Mouse (Mus musculus): Measurements from ENCODE around the gene Ndufs7.

Ndufs7 gene

GRCm38 (mm10) chr10:80295618-80296425 is 46.9 kb downstream of the Ndufs7 start, which contains the start of gene Apc2:
Apc2 (plus strand) TSS chr10:80295977.
- peak; percentile 82 for DNase-seq

GRCm38 (mm10) chr10:80296824-80297223 is 47.9 kb downstream of the Ndufs7 start:
- DNase-seq = no peak

DNA sequence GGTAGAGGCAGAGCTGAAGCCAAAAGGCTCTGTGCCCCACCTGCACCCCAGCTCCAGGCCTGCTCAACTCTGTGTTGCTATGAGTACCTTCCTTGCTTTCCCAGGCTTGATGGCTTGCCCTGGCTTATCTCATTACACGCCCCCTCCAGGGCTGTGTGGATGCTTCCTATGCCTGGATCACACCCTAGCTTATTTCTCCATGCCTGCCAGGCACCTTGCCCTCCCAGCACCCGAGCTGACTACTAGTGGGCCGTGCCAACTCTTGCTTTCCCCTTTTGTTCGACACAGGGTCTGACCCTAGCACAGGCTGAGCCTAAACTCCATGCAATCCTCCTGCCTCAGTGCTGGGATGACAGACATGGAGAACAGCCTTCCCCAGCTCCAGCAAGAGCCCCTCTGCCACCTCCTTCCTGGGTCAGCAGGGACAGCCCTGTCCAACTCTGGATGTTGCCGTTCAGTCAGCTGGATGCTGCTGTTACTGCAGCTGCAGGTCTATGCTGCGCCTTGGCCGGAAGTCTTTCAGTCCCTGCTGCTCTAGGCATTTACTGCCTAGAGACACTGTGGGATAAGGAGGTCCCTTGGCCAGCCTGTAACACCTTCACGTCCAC is 48.7 kb downstream of the Ndufs7 start:
- DNase-seq = no peak

GRCm38 (mm10) chr10:80298571-80299281 is 49.8 kb downstream of the Ndufs7 start:
- DNase-seq = peak; percentile 94

- peak; percentile 59 for DNase-seq
Measured at GRCm38 (mm10) chr10:80299301-80299700, 50.4 kb downstream of the Ndufs7 start.

- DNase-seq = no peak
Measured at GRCm38 (mm10) chr10:80299824-80300223, 50.9 kb downstream of the Ndufs7 start.

DNA sequence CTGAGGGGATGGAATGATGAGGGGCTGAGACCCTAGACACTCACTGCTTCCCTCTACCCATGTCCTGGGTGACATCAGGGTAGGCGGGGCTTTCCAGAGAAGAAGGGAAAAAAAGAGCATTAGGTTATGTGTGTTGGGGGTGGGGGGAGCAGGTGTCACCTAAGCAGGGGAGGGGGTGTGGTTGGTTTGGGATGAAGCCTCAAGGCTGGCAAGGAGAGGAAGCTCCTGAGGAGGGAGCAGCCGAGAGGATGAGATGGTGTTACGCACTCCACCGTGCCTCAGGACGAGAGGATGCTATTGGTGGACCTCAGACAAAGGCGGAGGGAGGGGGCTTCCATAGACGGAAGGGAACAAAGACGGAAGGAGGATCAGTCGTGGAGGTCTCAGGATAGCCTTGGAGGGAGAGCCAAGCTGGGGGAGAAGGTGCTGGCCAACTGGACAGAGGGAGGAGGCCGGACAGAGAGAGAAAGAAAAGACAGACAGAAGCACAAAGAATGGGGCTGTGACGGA is 51.8 kb downstream of the Ndufs7 start:
- peak; percentile 77 for DNase-seq

- DNase-seq = no peak
Measured at GRCm38 (mm10) chr10:80301256-80302081, 52.5 kb downstream of the Ndufs7 start.

DNA sequence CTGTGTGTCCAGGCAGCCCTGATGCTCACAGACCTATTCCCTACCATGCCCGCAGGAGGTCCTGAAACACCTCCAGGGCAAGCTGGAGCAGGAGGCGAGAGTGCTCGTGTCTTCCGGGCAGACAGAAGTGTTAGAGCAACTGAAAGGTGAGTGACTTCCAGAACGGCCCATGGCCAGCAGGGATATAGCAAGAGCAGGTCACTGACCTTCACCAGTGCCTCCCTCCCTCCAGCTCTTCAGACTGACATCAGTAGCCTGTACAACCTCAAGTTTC is 53.1 kb downstream of the Ndufs7 start:
- no peak for DNase-seq

DNA sequence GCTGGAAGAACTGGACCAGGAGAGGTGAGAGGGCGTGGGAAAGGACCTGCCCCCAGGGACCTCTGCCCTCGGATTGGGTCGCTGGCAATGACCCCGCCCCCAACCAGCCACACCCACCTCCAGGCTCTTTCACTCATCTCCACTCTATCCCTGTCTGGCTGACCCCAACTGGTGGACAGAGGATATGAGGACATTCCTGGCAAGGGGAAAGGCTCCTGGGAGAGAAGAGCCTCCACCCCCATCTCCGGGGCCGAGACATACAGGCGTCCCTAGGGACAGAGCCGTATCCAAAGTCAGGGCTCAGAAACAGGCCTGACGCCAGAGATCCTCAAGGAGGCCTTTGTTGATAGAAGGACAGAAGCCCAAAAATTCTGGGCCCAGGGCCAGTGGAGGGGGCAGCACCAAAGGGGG is 53.6 kb downstream of the Ndufs7 start:
- peak; percentile 63 for DNase-seq

DNA sequence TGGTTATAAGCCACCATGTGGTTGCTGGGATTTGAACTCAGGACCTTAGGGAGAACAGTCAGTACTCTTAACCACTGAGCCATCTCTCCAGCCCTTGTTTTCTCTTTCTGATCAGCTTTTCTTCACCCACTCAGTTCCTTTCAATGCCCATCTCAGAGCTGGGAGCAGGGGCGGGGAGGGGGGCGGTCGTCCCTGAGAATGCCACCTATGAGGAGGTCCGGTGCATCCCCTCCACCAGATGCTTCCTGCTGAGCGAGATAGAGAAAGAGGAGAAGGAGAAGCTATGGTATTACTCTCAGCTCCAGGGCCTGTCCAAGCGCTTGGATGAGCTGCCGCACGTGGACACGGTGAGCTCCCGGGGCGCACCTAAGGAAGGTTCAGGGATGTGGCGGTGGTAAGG is 55.5 kb downstream of the Ndufs7 start:
- DNase-seq = no peak

DNA sequence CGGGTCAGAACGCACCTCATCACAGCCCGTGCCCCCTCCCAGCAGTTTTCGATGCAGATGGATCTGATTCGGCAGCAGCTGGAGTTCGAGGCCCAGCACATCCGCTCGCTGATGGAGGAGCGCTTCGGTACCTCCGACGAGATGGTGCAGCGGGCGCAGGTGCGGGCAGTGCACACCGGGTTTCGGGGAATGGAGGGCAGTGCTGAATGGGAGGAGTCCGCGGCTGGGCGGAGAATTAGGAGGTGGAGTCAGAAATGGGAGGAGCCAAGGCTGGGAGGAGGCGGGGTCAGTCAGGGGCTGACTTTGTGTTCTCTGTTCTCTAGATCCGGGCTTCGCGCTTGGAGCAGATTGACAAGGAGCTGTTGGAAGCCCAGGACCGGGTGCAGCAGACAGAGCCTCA is 55.9 kb downstream of the Ndufs7 start:
- no peak for DNase-seq

All from retina, postnatal 1 day (tissue).